Mouse (Mus musculus) heart, embryonic 11.5 days (tissue): ENCODE results near the gene Fam92b. TPM values are rescaled to one million over a fixed set of nuclear protein-coding genes. Genes with fewer than 3 reads are reported as not detected.
A peak's percentile ranks its signal among the peaks of the same experiment; 100 is the strongest.

Experiments
- ATAC-seq: fragments of 200-750 bp; cut with Nextera tagmentation; replicated peaks from 2 replicates; pipeline ENCODE4 v1.8.0; 2017; ENCODE audit warnings: moderate library complexity; ENCODE audit not compliant: insufficient number of reproducible peaks, low FRiP score, low TSS enrichment
- H3K27ac ChIP-seq: fragments of 300-500 bp; sonication (generic); 2 replicates; pipeline ENCODE4 v1.5.1; 2014; ENCODE audit warnings: mild to moderate bottlenecking, low read depth, low read length
- H3K27me3 ChIP-seq: fragments of 300-500 bp; sonication (generic); 2 replicates; pipeline ENCODE4 v1.6.1; 2014; ENCODE audit warnings: mild to moderate bottlenecking, low read length, mixed read lengths; ENCODE audit not compliant: control insufficient read depth, insufficient read depth
- H3K36me3 ChIP-seq: fragments of 300-500 bp; sonication (generic); 2 replicates; pipeline ENCODE4 v1.6.1; 2014; ENCODE audit warnings: mild to moderate bottlenecking, low read length, moderate library complexity, mixed read lengths; ENCODE audit not compliant: control insufficient read depth, insufficient read depth
- H3K4me1 ChIP-seq: fragments of 300-500 bp; sonication (generic); 2 replicates; pipeline ENCODE4 v1.6.1; 2014; ENCODE audit warnings: low read length; ENCODE audit not compliant: control insufficient read depth, insufficient read depth
- H3K4me2 ChIP-seq: fragments of 300-500 bp; sonication (generic); 2 replicates; pipeline ENCODE4 v1.6.1; 2014; ENCODE audit warnings: mild to moderate bottlenecking, moderate library complexity
- H3K4me3 ChIP-seq: fragments of 300-500 bp; sonication (generic); 2 replicates; pipeline ENCODE4 v1.5.1; 2014; ENCODE audit warnings: low read depth, low read length
- H3K9ac ChIP-seq: fragments of 300-500 bp; sonication (generic); 2 replicates; pipeline ENCODE4 v1.6.1; 2014; ENCODE audit warnings: mild to moderate bottlenecking, low read depth, low read length, moderate library complexity
- H3K9me3 ChIP-seq: fragments of 300-500 bp; sonication (generic); replicated peaks from 2 replicates; pipeline ENCODE4 v1.6.1; 2016; ENCODE audit warnings: low read length; ENCODE audit not compliant: control insufficient read depth
- WGBS: fragments of 180-500 bp; shearing (Covaris S2); extraction: QIAGEN DNeasy Blood & Tissue Kit; methylation state at CpG from one replicate; pipeline ENCODE4 v1.1.7; 2014; ENCODE audit not compliant: insufficient replicate concordance; 5-methylcytosine and 5-hydroxymethylcytosine counted together
- polyA plus RNA-seq: library from polyadenylated mRNA; unstranded; fragments of >200 nt; fragmentation: Nextera tagmentation; extraction: Ambion mirVana; gene quantifications from 2 replicates; pipeline ENCODE4 v1.2.1, GENCODE M21; 2014

Gene Fam92b
- polyA plus RNA-seq, 1 experiment from 2014 or later, result not detected

GRCm38 (mm10) chr8:120184366-120184765, 7.1 kb upstream of the Fam92b start:
- H3K36me3 ChIP-seq, result no peaks in the 10 kb centered on the region
- no peak for ATAC-seq
- no peaks in the 10 kb centered on the region for H3K27me3 ChIP-seq
- H3K4me2 ChIP-seq, result no peak overlapping the region
- 23% methylated on average over 9 of the region's 9 CpGs for WGBS
- H3K4me3 ChIP-seq, result no peak overlapping the region
- H3K27ac ChIP-seq, result no peak overlapping the region
- no peaks in the 10 kb centered on the region for H3K9me3 ChIP-seq
- H3K9ac ChIP-seq, result no peak overlapping the region
- H3K4me1 ChIP-seq, result peaks cover 24% of the 10 kb centered on the region

GRCm38 (mm10) chr8:120181861-120182414, 4.7 kb upstream of the Fam92b start:
- H3K9me3 ChIP-seq, result no peaks in the 10 kb centered on the region
- no peak overlapping the region for H3K27ac ChIP-seq
- H3K27me3 ChIP-seq, result peaks cover 7% of the 10 kb centered on the region
- peaks cover 37% of the 10 kb centered on the region for H3K4me1 ChIP-seq
- WGBS, result 51% methylated on average over 4 of the region's 4 CpGs
- no peaks in the 10 kb centered on the region for H3K36me3 ChIP-seq
- no peak overlapping the region for H3K4me3 ChIP-seq
- H3K4me2 ChIP-seq, result no peak overlapping the region
- no peak overlapping the region for H3K9ac ChIP-seq
- no peak for ATAC-seq

- H3K4me3 ChIP-seq, result no peak overlapping the region
Measured at GRCm38 (mm10) chr8:120181274-120181673, 4.0 kb upstream of the Fam92b start.

GRCm38 (mm10) chr8:120180445-120180970, 3.2 kb upstream of the Fam92b start:
- no peak overlapping the region for H3K27ac ChIP-seq
- WGBS, result 60% methylated on average over 7 of the region's 7 CpGs
- peaks cover 17% of the 10 kb centered on the region for H3K27me3 ChIP-seq

More at GRCm38 (mm10) chr8:120181274-120181673, 4.0 kb upstream of the Fam92b start:
- no peaks in the 10 kb centered on the region for H3K36me3 ChIP-seq
- peaks cover 41% of the 10 kb centered on the region for H3K4me1 ChIP-seq
- 83% methylated on average over 5 of the region's 5 CpGs for WGBS
- no peak overlapping the region for H3K4me2 ChIP-seq
- H3K27ac ChIP-seq, result no peak overlapping the region
- H3K27me3 ChIP-seq, result peaks cover 12% of the 10 kb centered on the region
- ATAC-seq, result no peak
- H3K9me3 ChIP-seq, result no peaks in the 10 kb centered on the region
- H3K9ac ChIP-seq, result no peak overlapping the region

GRCm38 (mm10) chr8:120179027-120179431, 1.8 kb upstream of the Fam92b start:
- no peaks in the 10 kb centered on the region for H3K9me3 ChIP-seq
- H3K27ac ChIP-seq, result no peak overlapping the region
- H3K36me3 ChIP-seq, result no peaks in the 10 kb centered on the region
- ATAC-seq, result 0 out of 2 replicates have a peak, but pooled peaks have one; percentile 5
- H3K27me3 ChIP-seq, result peaks cover 25% of the 10 kb centered on the region
- peaks cover 22% of the 10 kb centered on the region for H3K4me1 ChIP-seq
- peak overlapping the region; percentile 18; the same call in 1 of the 2 replicates for H3K4me3 ChIP-seq
- H3K9ac ChIP-seq, result no peak overlapping the region
- under 1% methylated on average over 10 of the region's 10 CpGs for WGBS
- peak overlapping the region; percentile 56 for H3K4me2 ChIP-seq

More at GRCm38 (mm10) chr8:120180445-120180970, 3.2 kb upstream of the Fam92b start:
- Histone ChIP-seq H3K9ac (no peak overlapping the region), H3K4me3 (no peak overlapping the region), H3K9me3 (no peaks in the 10 kb centered on the region), H3K36me3 (no peaks in the 10 kb centered on the region), H3K4me2 (no peak overlapping the region), H3K4me1 (peaks cover 35% of the 10 kb centered on the region)
- ATAC-seq, result no peak

- H3K27ac ChIP-seq, result no peak overlapping the region
- no peak overlapping the region for H3K4me3 ChIP-seq
- peak overlapping the region; percentile 34 for H3K4me2 ChIP-seq
- no peak overlapping the region for H3K9ac ChIP-seq
- no peaks in the 10 kb centered on the region for H3K9me3 ChIP-seq
- WGBS, result 19% methylated on average over 10 of the region's 10 CpGs
- no peak for ATAC-seq
- no peaks in the 10 kb centered on the region for H3K36me3 ChIP-seq
- H3K4me1 ChIP-seq, result peaks cover 22% of the 10 kb centered on the region
- H3K27me3 ChIP-seq, result peaks cover 27% of the 10 kb centered on the region
Measured at GRCm38 (mm10) chr8:120178124-120178514, 853 bp upstream of the Fam92b start.

- ATAC-seq, result no peak
- Histone ChIP-seq H3K4me3 (no peak overlapping the region), H3K4me1 (peaks cover 22% of the 10 kb centered on the region), H3K4me2 (no peak overlapping the region), H3K36me3 (no peaks in the 10 kb centered on the region), H3K27ac (no peak overlapping the region), H3K9ac (no peak overlapping the region), H3K9me3 (no peaks in the 10 kb centered on the region), H3K27me3 (peaks cover 34% of the 10 kb centered on the region)
- WGBS, result 27% methylated on average over 4 of the region's 4 CpGs
Measured at GRCm38 (mm10) chr8:120176605-120177004, 661 bp downstream of the Fam92b start.

GRCm38 (mm10) chr8:120174606-120175005, 2.7 kb downstream of the Fam92b start:
- Histone ChIP-seq H3K4me3 (no peak overlapping the region), H3K27me3 (peaks cover 34% of the 10 kb centered on the region), H3K9me3 (no peaks in the 10 kb centered on the region), H3K36me3 (no peaks in the 10 kb centered on the region), H3K9ac (no peak overlapping the region), H3K4me2 (no peak overlapping the region), H3K4me1 (peaks cover 22% of the 10 kb centered on the region), H3K27ac (no peak overlapping the region)
- ATAC-seq, result no peak
- WGBS, result 54% methylated on average over 18 of the region's 18 CpGs

- Histone ChIP-seq H3K9ac (no peak overlapping the region), H3K27me3 (peaks cover 28% of the 10 kb centered on the region), H3K36me3 (no peaks in the 10 kb centered on the region), H3K27ac (no peak overlapping the region), H3K4me3 (no peak overlapping the region), H3K4me2 (no peak overlapping the region), H3K9me3 (no peaks in the 10 kb centered on the region), H3K4me1 (peaks cover 23% of the 10 kb centered on the region)
- ATAC-seq, result no peak
- WGBS, result 67% methylated on average over 1 of the region's 1 CpGs
Measured at GRCm38 (mm10) chr8:120173195-120173594, 4.1 kb downstream of the Fam92b start.
